Mouse (Mus musculus) limb, embryonic 13.5 days (tissue): ENCODE measurements around the gene Nkx2-5. TPM values are rescaled to one million over a fixed set of nuclear protein-coding genes. Genes with fewer than 3 reads are reported as not detected.

ENCODE experiments used
- ATAC-seq: fragments of 200-750 bp; cut with Nextera tagmentation; 2 replicates; pipeline ENCODE4 v1.8.0; 2017; ENCODE audit warnings: low read depth, moderate number of reproducible peaks, moderate TSS enrichment; ENCODE audit not compliant: low FRiP score
- H3K27ac ChIP-seq: fragments of 300-500 bp; sonication (generic); 2 replicates; pipeline ENCODE4 v1.5.1; 2015; ENCODE audit warnings: inconsistent platforms, mild to moderate bottlenecking, moderate library complexity
- H3K27me3 ChIP-seq: fragments of 300-500 bp; sonication (generic); 2 replicates; pipeline ENCODE4 v1.6.1; 2015; ENCODE audit warnings: mild to moderate bottlenecking, inconsistent platforms
- H3K36me3 ChIP-seq: fragments of 300-500 bp; sonication (generic); 2 replicates; pipeline ENCODE4 v1.6.1; 2015; ENCODE audit warnings: inconsistent platforms, mild to moderate bottlenecking, moderate library complexity
- H3K4me1 ChIP-seq: fragments of 300-500 bp; sonication (generic); 2 replicates; pipeline ENCODE4 v1.6.1; 2015; ENCODE audit warnings: inconsistent platforms
- H3K4me2 ChIP-seq: fragments of 300-500 bp; sonication (generic); replicated peaks from 2 replicates; pipeline ENCODE4 v1.6.1; 2015; ENCODE audit warnings: inconsistent platforms, mild to moderate bottlenecking, moderate library complexity
- H3K4me3 ChIP-seq: fragments of 300-500 bp; sonication (generic); 2 replicates; pipeline ENCODE4 v1.5.1; 2015; ENCODE audit warnings: moderate library complexity, mild to moderate bottlenecking, inconsistent platforms
- H3K9ac ChIP-seq: fragments of 300-500 bp; sonication (generic); 2 replicates; pipeline ENCODE4 v1.6.1; 2015; ENCODE audit warnings: mild to moderate bottlenecking, inconsistent platforms
- H3K9me3 ChIP-seq: fragments of 300-500 bp; sonication (generic); 2 replicates; pipeline ENCODE4 v1.6.1; 2016; ENCODE audit warnings: inconsistent platforms
- WGBS: fragments of 180-500 bp; shearing (Covaris S2); methylation state at CpG from one replicate; pipeline ENCODE4 v1.1.7; 2015; 5-methylcytosine and 5-hydroxymethylcytosine counted together
- polyA plus RNA-seq: library from polyadenylated mRNA; unstranded; fragments of >200 nt; fragmentation: Nextera tagmentation; extraction: Ambion mirVana; gene quantifications from 2 replicates; pipeline ENCODE4 v1.2.1, GENCODE M21; 2015

Nkx2-5 gene
- polyA plus RNA-seq, 1 experiment from 2014 or later, result not detected

DNA sequence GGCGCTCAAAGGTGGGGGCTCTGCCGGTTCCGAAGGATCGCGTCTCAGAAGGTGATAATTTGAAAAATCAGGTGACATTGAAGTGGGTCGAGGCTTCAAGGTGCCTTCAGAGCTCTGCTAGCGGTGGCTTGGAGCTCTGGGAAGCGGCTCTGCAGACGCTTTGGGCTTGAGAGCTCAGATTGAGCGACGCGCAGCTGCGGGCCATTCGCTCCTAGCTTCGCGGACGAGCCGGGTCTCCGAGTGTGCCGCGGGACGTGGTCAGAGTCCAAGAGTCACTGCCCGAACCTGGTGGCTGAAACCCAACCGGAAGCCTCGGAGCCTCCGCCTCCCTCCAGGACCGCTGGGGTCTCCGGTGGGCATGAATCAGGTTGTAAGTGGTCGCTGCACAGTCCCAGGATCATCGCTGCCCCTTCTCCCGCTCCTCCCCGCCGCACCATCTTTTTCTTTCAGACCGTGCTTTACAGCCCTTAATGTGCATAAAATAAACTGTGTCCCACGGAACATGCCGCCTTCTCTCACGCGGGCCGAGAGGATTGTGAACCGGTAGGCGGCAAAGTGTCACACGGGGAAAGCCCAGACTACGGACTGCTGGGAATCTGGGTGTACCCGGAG lies 5.0 kb upstream of the Nkx2-5 start:
- H3K4me3 ChIP-seq, result peak overlapping the region; percentile 31
- ATAC-seq, result no peak
- H3K9me3 ChIP-seq, result no peaks in the 10 kb centered on the region
- WGBS, result under 1% methylated on average over 44 of the region's 44 CpGs
- peaks cover 91% of the 10 kb centered on the region for H3K27me3 ChIP-seq
- peaks cover 16% of the 10 kb centered on the region for H3K4me1 ChIP-seq
- H3K4me2 ChIP-seq, result peak overlapping the region; percentile 52
- no peak overlapping the region for H3K9ac ChIP-seq
- no peak overlapping the region for H3K27ac ChIP-seq
- no peaks in the 10 kb centered on the region for H3K36me3 ChIP-seq

DNA sequence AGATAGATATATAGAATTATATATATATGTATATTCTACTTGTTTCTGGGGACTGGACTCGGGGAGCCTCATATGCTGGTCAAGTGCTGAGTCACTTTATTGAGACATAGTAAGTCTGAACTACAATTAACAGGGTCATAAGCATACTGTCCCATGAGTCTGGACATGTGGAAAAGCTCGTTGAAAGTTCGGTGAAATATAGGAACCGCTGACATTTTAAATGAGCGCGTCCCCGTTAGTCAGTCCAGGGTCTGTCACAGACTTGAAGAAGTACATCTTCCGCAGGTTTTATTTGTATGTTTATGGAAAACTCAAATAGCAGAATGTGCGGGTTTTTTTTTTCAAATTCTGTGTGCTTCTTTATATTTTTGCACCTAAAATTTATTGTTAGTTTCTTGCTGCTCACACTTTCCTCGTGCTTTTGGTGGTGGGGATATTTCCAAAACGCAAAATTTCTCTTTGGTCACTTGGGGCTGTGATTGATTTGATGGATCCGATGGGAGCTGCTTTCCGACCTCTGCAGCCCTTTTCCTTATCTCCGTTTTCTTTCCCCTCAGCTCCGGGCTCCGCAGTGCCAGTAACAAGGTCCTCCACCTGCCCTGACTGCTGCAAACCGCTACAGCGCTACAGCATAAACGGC lies 4.4 kb upstream of the Nkx2-5 start:
- peaks cover 91% of the 10 kb centered on the region for H3K27me3 ChIP-seq
- 4% methylated on average over 19 of the region's 19 CpGs for WGBS
- H3K27ac ChIP-seq, result no peak overlapping the region
- no peaks in the 10 kb centered on the region for H3K36me3 ChIP-seq
- no peaks in the 10 kb centered on the region for H3K9me3 ChIP-seq
- H3K4me2 ChIP-seq, result peak overlapping the region; percentile 52
- no peak for ATAC-seq
- H3K4me3 ChIP-seq, result peak overlapping the region; percentile 31
- no peak overlapping the region for H3K9ac ChIP-seq
- H3K4me1 ChIP-seq, result peaks cover 16% of the 10 kb centered on the region

DNA sequence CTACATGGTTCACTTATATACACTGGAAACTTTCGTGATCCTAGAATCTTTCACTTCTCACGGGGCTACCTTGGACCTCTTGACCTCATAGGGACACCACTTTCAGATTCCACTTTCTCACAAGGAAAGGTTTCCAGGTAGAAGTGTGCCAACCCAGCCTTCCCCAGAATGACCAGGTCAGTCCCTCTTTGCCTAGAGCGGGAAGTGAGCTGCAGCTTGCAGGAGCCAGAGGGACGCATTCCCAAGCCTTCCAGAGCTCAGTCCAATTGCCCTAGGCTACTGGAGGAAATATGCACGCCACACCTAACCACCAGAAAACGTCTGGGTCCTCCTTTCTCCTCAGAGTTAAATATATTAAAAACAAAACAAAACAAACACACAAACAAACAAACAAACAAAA lies 3.4 kb upstream of the Nkx2-5 start:
- ATAC-seq, result no peak
- H3K9ac ChIP-seq, result no peak overlapping the region
- peaks cover 16% of the 10 kb centered on the region for H3K4me1 ChIP-seq
- no peaks in the 10 kb centered on the region for H3K36me3 ChIP-seq
- H3K27me3 ChIP-seq, result peaks cover 92% of the 10 kb centered on the region
- H3K4me3 ChIP-seq, result no peak overlapping the region
- no peak overlapping the region for H3K27ac ChIP-seq
- H3K4me2 ChIP-seq, result no peak overlapping the region
- no peaks in the 10 kb centered on the region for H3K9me3 ChIP-seq
- WGBS, result under 1% methylated on average over 6 of the region's 6 CpGs

DNA sequence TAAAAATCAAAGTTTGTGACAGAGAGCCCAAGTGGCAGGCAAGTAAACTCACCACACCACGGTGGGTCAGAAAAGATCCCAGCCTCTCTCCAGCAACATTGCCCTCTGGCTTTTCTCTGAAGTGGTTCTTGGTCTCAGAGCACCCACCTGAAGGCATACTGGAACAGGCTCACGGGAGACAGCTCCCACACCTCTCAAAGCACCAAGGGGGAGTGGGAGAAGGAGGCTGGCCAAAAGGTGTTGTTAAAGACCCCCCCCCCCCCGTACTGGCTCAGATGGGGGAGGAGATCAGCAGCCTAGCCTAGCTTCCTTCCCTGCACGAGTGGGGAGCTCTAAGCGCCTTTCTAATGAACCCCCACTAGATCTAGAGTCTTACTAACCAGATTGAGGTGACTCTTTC lies 3.0 kb upstream of the Nkx2-5 start:
- Histone ChIP-seq H3K4me3 (no peak overlapping the region), H3K4me1 (peaks cover 16% of the 10 kb centered on the region), H3K9ac (no peak overlapping the region), H3K27me3 (peaks cover 92% of the 10 kb centered on the region), H3K9me3 (no peaks in the 10 kb centered on the region), H3K27ac (no peak overlapping the region), H3K36me3 (no peaks in the 10 kb centered on the region), H3K4me2 (no peak overlapping the region)
- no peak for ATAC-seq
- WGBS, result under 1% methylated on average over 5 of the region's 5 CpGs

GRCm38 (mm10) chr17:26846411-26846810 lies 1.6 kb upstream of the Nkx2-5 start:
- Histone ChIP-seq H3K9me3 (no peaks in the 10 kb centered on the region), H3K4me2 (no peak overlapping the region), H3K4me1 (peaks cover 16% of the 10 kb centered on the region), H3K27me3 (peaks cover 92% of the 10 kb centered on the region), H3K27ac (no peak overlapping the region), H3K9ac (no peak overlapping the region), H3K4me3 (no peak overlapping the region), H3K36me3 (no peaks in the 10 kb centered on the region)
- WGBS, result 4% methylated on average over 8 of the region's 8 CpGs
- no peak for ATAC-seq

DNA sequence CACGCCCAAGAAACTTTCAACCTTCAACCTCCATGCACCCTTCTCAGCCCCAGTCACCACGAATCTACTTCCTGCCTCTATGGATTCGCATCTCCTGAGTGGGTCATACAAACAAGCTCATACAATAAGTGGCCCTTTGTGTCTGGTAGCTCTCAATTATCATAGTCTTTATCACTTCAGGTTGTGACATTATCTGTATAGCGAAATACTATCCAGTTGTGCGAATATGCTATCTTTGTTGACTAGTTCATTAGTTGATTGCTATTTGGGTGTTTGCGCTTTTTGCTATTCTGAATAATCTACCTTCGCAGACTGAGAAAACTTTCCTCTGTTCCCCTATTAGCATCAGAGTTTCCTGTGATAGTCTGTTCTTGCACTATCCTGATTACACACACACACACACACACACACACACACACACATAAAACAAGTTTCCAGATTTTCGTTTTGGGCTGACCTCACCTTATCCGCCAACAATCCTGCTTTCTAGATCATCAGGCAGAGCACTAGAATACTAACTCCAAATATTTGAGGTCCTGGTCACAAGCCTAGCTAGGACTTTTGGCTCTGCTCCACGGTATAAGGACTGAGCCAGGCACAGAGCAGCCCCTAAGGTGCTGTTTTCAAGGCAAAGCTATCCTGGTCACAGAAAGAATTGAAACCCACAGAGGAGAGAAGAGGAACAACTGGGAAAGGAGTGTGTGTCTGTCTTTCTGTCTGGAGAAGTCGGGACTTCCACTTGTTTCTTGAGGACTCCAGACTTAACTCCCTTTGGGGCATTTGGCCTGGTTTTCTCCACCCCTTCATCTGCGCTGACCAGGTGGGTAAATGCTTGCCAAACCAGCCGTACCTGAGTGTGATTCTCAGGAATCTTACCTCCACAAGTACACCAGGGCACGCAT lies 591 bp upstream of the Nkx2-5 start:
- Histone ChIP-seq H3K4me2 (no peak overlapping the region), H3K9ac (no peak overlapping the region), H3K27ac (no peak overlapping the region), H3K4me3 (no peak overlapping the region), H3K27me3 (peaks cover 92% of the 10 kb centered on the region), H3K4me1 (peaks cover 14% of the 10 kb centered on the region), H3K9me3 (no peaks in the 10 kb centered on the region), H3K36me3 (no peaks in the 10 kb centered on the region)
- WGBS, result 5% methylated on average over 14 of the region's 14 CpGs
- ATAC-seq, result no peak

GRCm38 (mm10) chr17:26844371-26844851 lies 398 bp downstream of the Nkx2-5 start:
- peaks cover 8% of the 10 kb centered on the region for H3K4me1 ChIP-seq
- H3K9ac ChIP-seq, result no peak overlapping the region
- 0 out of 2 replicates have a peak overlapping the region, but pooled peaks have one; percentile 11 for H3K4me2 ChIP-seq
- under 1% methylated on average over 36 of the region's 36 CpGs for WGBS
- H3K27ac ChIP-seq, result no peak overlapping the region
- peaks cover 92% of the 10 kb centered on the region for H3K27me3 ChIP-seq
- no peaks in the 10 kb centered on the region for H3K9me3 ChIP-seq
- no peak for ATAC-seq
- H3K4me3 ChIP-seq, result 0 out of 2 replicates have a peak overlapping the region, but pooled peaks have one; percentile 7
- no peaks in the 10 kb centered on the region for H3K36me3 ChIP-seq

DNA sequence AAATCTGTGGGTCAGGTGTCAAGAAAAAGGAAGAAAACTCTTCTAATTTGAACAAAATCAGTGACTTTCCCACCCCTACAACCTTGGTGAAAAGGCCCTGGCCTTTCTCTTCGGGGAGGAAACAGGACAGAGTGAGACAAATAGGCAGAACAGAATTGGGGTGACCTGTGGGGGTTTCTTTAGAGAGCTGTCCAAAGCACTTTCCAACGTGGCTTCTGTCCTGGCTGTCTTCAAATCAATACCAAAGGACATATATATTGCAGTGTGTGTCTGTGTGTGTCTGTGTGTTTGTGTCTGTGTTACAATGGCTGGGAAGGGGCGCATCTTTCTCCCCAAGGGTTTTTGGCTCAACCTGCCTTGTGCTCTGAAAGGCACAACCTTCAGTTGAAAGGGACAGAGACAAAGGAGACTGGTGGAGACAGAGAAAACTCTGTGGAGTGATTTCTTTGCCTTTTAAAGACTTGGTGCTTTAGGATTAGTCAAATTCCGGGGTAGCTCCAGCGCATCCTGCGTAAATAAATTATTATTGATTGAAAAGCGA lies 1.0 kb downstream of the Nkx2-5 start:
- whole genome bisulfite sequencing, result under 1% methylated on average over 7 of the region's 7 CpGs
- Histone ChIP-seq H3K27me3 (peaks cover 94% of the 10 kb centered on the region), H3K27ac (no peak overlapping the region), H3K4me1 (peaks cover 14% of the 10 kb centered on the region), H3K9ac (no peak overlapping the region), H3K36me3 (no peaks in the 10 kb centered on the region), H3K4me2 (no peak overlapping the region), H3K9me3 (no peaks in the 10 kb centered on the region), H3K4me3 (no peak overlapping the region)
- no peak for ATAC-seq

DNA sequence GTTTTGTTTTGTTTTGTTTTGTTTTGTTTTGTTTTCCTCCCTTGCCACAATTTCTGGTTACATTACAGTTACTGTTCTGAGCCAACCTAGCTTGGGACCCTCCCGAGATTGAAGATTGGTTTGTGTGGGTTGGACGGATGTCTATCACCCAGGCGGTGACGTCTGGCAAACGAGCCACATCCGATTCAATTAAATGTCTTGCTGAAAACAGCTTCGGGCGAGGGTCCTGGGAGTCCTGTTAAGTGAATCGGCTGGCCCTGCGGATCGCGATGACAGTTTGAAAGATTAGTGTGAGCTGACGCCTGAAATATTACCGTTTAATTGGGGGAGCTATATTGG lies 1.6 kb downstream of the Nkx2-5 start:
- H3K4me3 ChIP-seq, result no peak overlapping the region
- H3K9me3 ChIP-seq, result no peaks in the 10 kb centered on the region
- no peak overlapping the region for H3K9ac ChIP-seq
- H3K4me1 ChIP-seq, result peaks cover 16% of the 10 kb centered on the region
- H3K27ac ChIP-seq, result no peak overlapping the region
- H3K27me3 ChIP-seq, result peaks cover 95% of the 10 kb centered on the region
- H3K36me3 ChIP-seq, result no peaks in the 10 kb centered on the region
- ATAC-seq, result no peak
- under 1% methylated on average over 14 of the region's 14 CpGs for WGBS
- no peak overlapping the region for H3K4me2 ChIP-seq

GRCm38 (mm10) chr17:26842431-26843228 lies 2.2 kb downstream of the Nkx2-5 start:
- H3K4me1 ChIP-seq, result peaks cover 16% of the 10 kb centered on the region
- H3K36me3 ChIP-seq, result no peaks in the 10 kb centered on the region
- H3K4me2 ChIP-seq, result no peak overlapping the region
- WGBS, result 7% methylated on average over 9 of the region's 9 CpGs
- no peak overlapping the region for H3K4me3 ChIP-seq
- no peak for ATAC-seq
- no peak overlapping the region for H3K27ac ChIP-seq
- peaks cover 95% of the 10 kb centered on the region for H3K27me3 ChIP-seq
- no peak overlapping the region for H3K9ac ChIP-seq
- H3K9me3 ChIP-seq, result no peaks in the 10 kb centered on the region

- Histone ChIP-seq H3K4me2 (no peak overlapping the region), H3K27ac (no peak overlapping the region), H3K9me3 (no peaks in the 10 kb centered on the region), H3K4me1 (peaks cover 16% of the 10 kb centered on the region), H3K27me3 (peaks cover 96% of the 10 kb centered on the region), H3K9ac (no peak overlapping the region), H3K4me3 (no peak overlapping the region), H3K36me3 (no peaks in the 10 kb centered on the region)
- no peak for ATAC-seq
- WGBS, result under 1% methylated on average over 5 of the region's 5 CpGs
These were observed 2.8 kb downstream of the Nkx2-5 start for GRCm38 (mm10) chr17:26841981-26842380.
